Mouse (Mus musculus) lung, embryonic 14.5 days (tissue): ENCODE data around the gene Fryl. TPM values are rescaled to one million over a fixed set of nuclear protein-coding genes. Genes with fewer than 3 reads are reported as not detected.

ENCODE experiments used
- ATAC-seq: fragments of 200-750 bp; cut with Nextera tagmentation; 2 replicates; pipeline ENCODE4 v1.8.0; 2017; ENCODE audit warnings: mild to moderate bottlenecking, moderate TSS enrichment, moderate library complexity; ENCODE audit not compliant: insufficient read depth
- DNase-seq: peaks from one replicate; pipeline ENCODE4 v3.0.0-alpha.2; 2015
- H3K27ac ChIP-seq: fragments of 300-500 bp; sonication (generic); 2 replicates; pipeline ENCODE4 v1.5.1; 2014; ENCODE audit warnings: low read depth, mild to moderate bottlenecking, moderate library complexity
- H3K27me3 ChIP-seq: fragments of 300-500 bp; sonication (generic); 2 replicates; pipeline ENCODE4 v1.6.1; 2014; ENCODE audit warnings: low read length, control low read depth; ENCODE audit not compliant: insufficient read depth
- H3K36me3 ChIP-seq: fragments of 300-500 bp; sonication (generic); 2 replicates; pipeline ENCODE4 v1.6.1; 2014; ENCODE audit warnings: control low read depth; ENCODE audit not compliant: insufficient read depth
- H3K4me1 ChIP-seq: fragments of 300-500 bp; sonication (generic); 2 replicates; pipeline ENCODE4 v1.6.1; 2014; ENCODE audit warnings: antibody characterized with exemption, control low read depth; ENCODE audit not compliant: insufficient read depth
- H3K4me2 ChIP-seq: fragments of 300-500 bp; sonication (generic); 2 replicates; pipeline ENCODE4 v1.6.1; 2014; ENCODE audit warnings: mild to moderate bottlenecking
- H3K4me3 ChIP-seq: fragments of 300-500 bp; sonication (generic); 2 replicates; pipeline ENCODE4 v1.5.1; 2014; ENCODE audit warnings: low read depth, low read length
- H3K9ac ChIP-seq: fragments of 300-500 bp; sonication (generic); 2 replicates; pipeline ENCODE4 v1.6.1; 2014
- H3K9me3 ChIP-seq: fragments of 300-500 bp; sonication (generic); 2 replicates; pipeline ENCODE4 v1.6.1; 2016; ENCODE audit warnings: low read depth, low read length, control low read depth
- CTCF ChIP-seq: IDR thresholded peaks from 2 replicates; pipeline ENCODE4 v1.5.1; 2016; ENCODE audit warnings: antibody characterized with exemption, low read depth
- WGBS: fragments of 180-500 bp; shearing (Covaris S2); extraction: QIAGEN DNeasy Blood & Tissue Kit; methylation state at CpG from one replicate; pipeline ENCODE4 v1.1.7; 2014; 5-methylcytosine and 5-hydroxymethylcytosine counted together
- polyA plus RNA-seq: library from polyadenylated mRNA; unstranded; fragments of >200 nt; fragmentation: Nextera tagmentation; extraction: Ambion mirVana; gene quantifications from 2 replicates; pipeline ENCODE4 v1.2.1, GENCODE M21; 2014

Gene Fryl
- polyA plus RNA-seq, 1 experiment from 2014 or later = 22.6 TPM

- no peak for DNase-seq
Measured at GRCm38 (mm10) chr5:73279190-73279589, 22.8 kb upstream of the Fryl start.

GRCm38 (mm10) chr5:73274941-73275340 is 18.5 kb upstream of the Fryl start:
- 78% methylated on average over 2 of the region's 2 CpGs for WGBS
- H3K4me1 ChIP-seq = no peaks in the 10 kb centered on the region
- no peak for DNase-seq
- H3K36me3 ChIP-seq = no peaks in the 10 kb centered on the region
- no peak for TF ChIP-seq CTCF
- H3K4me2 ChIP-seq = no peak overlapping the region
- H3K27me3 ChIP-seq = no peaks in the 10 kb centered on the region
- no peak overlapping the region for H3K4me3 ChIP-seq
- no peak for ATAC-seq
- no peak overlapping the region for H3K9ac ChIP-seq
- no peaks in the 10 kb centered on the region for H3K9me3 ChIP-seq
- H3K27ac ChIP-seq = no peak overlapping the region

More at GRCm38 (mm10) chr5:73279190-73279589, 22.8 kb upstream of the Fryl start:
- Histone ChIP-seq H3K27me3 (no peaks in the 10 kb centered on the region), H3K27ac (no peak overlapping the region), H3K9ac (no peak overlapping the region), H3K36me3 (no peaks in the 10 kb centered on the region), H3K4me1 (no peaks in the 10 kb centered on the region), H3K4me3 (no peak overlapping the region), H3K4me2 (no peak overlapping the region), H3K9me3 (no peaks in the 10 kb centered on the region)
- 49% methylated on average over 10 of the region's 10 CpGs for WGBS
- no peak for TF ChIP-seq CTCF
- no peak for ATAC-seq

DNA sequence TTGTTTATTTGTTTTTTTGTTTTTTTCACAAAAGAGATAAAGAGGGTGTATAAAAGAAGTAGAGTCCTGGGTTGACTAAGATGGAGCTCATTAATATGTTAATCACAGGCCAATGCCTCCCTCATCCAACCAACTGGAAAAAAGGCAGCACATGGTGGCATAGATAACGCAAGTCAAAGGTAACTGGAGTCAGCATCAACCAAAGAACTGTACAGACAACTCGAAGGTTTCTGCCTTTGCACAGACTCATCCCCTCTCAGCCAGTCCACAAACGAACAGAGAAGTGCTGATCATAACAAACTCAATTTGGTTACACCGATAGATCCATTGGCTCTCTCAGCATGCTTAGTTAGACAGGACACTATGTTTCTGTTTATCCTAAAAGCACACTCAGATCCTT is 16.8 kb upstream of the Fryl start:
- DNase-seq (no peak), ATAC-seq (no peak)
- H3K4me3 ChIP-seq = no peak overlapping the region
- 80% methylated on average over 4 of the region's 4 CpGs for WGBS
- no peak overlapping the region for H3K27ac ChIP-seq
- H3K9me3 ChIP-seq = no peaks in the 10 kb centered on the region
- H3K4me2 ChIP-seq = no peak overlapping the region
- no peaks in the 10 kb centered on the region for H3K36me3 ChIP-seq
- no peak overlapping the region for H3K9ac ChIP-seq
- TF ChIP-seq CTCF = no peak
- H3K4me1 ChIP-seq = 0 out of 2 replicates have a peak, but pooled peaks cover 2% of the 10 kb centered on the region
- H3K27me3 ChIP-seq = no peaks in the 10 kb centered on the region

DNA sequence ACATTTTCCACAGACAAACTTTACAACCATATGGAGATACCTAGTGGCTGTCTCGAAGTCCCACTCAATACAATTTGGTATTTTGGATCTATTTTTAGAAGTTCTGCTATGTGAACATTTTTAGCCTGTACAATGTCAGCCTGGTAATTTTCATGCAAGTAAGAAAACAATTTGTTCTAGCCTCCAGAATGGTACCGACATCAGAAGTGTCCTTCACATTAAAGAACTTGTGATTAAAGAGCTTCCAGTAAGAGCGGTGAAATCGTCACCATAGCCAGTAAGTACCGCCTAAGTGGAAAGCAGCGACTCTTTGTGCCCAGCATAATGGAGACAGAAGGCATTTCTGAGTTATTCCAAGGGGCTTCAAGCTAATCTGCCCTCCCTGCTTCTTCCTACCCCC is 14.2 kb upstream of the Fryl start:
- no peak for TF ChIP-seq CTCF
- WGBS = 63% methylated on average over 6 of the region's 6 CpGs

DNA sequence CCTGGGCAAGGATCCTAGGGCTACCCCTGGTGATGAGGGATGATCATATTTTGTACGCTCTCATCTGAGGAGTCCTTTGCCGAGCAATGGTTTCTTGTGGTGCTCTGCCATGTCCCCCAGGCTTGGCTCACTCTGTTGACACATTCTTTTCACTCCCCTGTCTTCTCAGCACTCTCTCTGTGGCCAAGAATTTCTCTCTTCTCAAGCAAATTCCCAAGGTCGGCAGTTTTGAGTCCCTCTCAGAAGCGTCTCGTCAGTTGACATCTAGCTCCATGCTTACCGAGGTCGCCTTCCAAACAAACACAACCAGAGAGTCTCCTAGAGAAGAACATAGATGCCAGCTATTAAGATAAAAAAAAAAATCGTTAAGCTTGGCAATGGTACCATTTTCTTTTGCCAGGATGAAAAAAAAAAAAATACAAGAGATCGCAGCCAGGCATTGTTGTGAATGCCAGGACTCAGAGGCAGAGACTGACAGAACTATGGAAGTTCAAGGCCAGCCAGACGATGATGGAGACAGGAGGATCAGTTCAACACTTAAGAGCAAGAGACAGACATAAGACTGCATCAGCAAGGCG is 12.3 kb upstream of the Fryl start:
- H3K4me1 ChIP-seq = 0 out of 2 replicates have a peak, but pooled peaks cover 2% of the 10 kb centered on the region
- H3K27ac ChIP-seq = no peak overlapping the region
- peak; percentile 44 for DNase-seq
- H3K36me3 ChIP-seq = no peaks in the 10 kb centered on the region
- H3K4me3 ChIP-seq = no peak overlapping the region
- 39% methylated on average over 11 of the region's 11 CpGs for WGBS
- H3K9ac ChIP-seq = no peak overlapping the region
- no peak overlapping the region for H3K4me2 ChIP-seq
- no peak for TF ChIP-seq CTCF
- H3K9me3 ChIP-seq = no peaks in the 10 kb centered on the region
- no peaks in the 10 kb centered on the region for H3K27me3 ChIP-seq
- peak; percentile 49; the same call in 1 of the 2 replicates for ATAC-seq

More for the DNA sequence above, 14.2 kb upstream of the Fryl start:
- Histone ChIP-seq H3K36me3 (no peaks in the 10 kb centered on the region), H3K4me3 (no peak overlapping the region), H3K27ac (no peak overlapping the region), H3K27me3 (no peaks in the 10 kb centered on the region), H3K9ac (no peak overlapping the region), H3K4me2 (no peak overlapping the region), H3K4me1 (0 out of 2 replicates have a peak, but pooled peaks cover 2% of the 10 kb centered on the region), H3K9me3 (no peaks in the 10 kb centered on the region)
- ATAC-seq = no peak
- no peak for DNase-seq

DNA sequence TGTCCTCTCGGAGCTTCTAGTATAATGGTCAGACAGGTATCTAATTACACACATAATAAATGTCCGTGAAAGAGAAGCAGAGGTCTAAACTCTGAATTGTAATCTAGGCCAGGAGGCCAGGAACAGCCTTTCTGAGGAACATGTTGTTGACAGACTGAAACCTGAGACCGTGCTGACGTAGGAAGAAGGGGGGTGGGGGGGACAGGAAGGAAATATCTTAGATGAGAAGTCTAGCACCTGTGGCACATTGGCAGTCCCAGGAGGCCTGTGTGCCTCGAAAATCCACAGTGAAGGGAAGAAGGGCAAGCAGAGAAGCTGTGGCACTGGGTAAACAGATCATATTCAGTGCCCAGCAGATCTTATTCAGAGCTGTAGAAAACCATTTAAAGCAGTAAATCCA is 9.0 kb upstream of the Fryl start:
- Histone ChIP-seq H3K27me3 (no peaks in the 10 kb centered on the region), H3K9ac (no peak overlapping the region), H3K4me2 (no peak overlapping the region), H3K36me3 (no peaks in the 10 kb centered on the region), H3K4me1 (0 out of 2 replicates have a peak, but pooled peaks cover 2% of the 10 kb centered on the region), H3K9me3 (no peaks in the 10 kb centered on the region), H3K4me3 (no peak overlapping the region), H3K27ac (no peak overlapping the region)
- 18% methylated on average over 5 of the region's 5 CpGs for WGBS
- no peak for TF ChIP-seq CTCF
- DNase-seq = peak; percentile 9
- ATAC-seq = no peak

GRCm38 (mm10) chr5:73264122-73264521 is 7.7 kb upstream of the Fryl start:
- 0 out of 2 replicates have a peak, but pooled peaks cover 2% of the 10 kb centered on the region for H3K4me1 ChIP-seq
- H3K9ac ChIP-seq = no peak overlapping the region
- DNase-seq (no peak), ATAC-seq (no peak)
- H3K4me3 ChIP-seq = no peak overlapping the region
- no peaks in the 10 kb centered on the region for H3K27me3 ChIP-seq
- H3K36me3 ChIP-seq = no peaks in the 10 kb centered on the region
- H3K27ac ChIP-seq = no peak overlapping the region
- TF ChIP-seq CTCF = no peak
- H3K9me3 ChIP-seq = no peaks in the 10 kb centered on the region
- 64% methylated on average over 3 of the region's 5 CpGs for WGBS
- no peak overlapping the region for H3K4me2 ChIP-seq
